Mouse (Mus musculus) cerebellum, postnatal 36 days (tissue): ENCODE data around the gene Ocel1.

Experiments used
- DNase-seq, 2 experiments: peaks; one replicate each; pipeline ENCODE4 v3.0.0; 2021 to 2022; ENCODE audit warnings: mixed read lengths in 2 of 2

Gene Ocel1

DNA sequence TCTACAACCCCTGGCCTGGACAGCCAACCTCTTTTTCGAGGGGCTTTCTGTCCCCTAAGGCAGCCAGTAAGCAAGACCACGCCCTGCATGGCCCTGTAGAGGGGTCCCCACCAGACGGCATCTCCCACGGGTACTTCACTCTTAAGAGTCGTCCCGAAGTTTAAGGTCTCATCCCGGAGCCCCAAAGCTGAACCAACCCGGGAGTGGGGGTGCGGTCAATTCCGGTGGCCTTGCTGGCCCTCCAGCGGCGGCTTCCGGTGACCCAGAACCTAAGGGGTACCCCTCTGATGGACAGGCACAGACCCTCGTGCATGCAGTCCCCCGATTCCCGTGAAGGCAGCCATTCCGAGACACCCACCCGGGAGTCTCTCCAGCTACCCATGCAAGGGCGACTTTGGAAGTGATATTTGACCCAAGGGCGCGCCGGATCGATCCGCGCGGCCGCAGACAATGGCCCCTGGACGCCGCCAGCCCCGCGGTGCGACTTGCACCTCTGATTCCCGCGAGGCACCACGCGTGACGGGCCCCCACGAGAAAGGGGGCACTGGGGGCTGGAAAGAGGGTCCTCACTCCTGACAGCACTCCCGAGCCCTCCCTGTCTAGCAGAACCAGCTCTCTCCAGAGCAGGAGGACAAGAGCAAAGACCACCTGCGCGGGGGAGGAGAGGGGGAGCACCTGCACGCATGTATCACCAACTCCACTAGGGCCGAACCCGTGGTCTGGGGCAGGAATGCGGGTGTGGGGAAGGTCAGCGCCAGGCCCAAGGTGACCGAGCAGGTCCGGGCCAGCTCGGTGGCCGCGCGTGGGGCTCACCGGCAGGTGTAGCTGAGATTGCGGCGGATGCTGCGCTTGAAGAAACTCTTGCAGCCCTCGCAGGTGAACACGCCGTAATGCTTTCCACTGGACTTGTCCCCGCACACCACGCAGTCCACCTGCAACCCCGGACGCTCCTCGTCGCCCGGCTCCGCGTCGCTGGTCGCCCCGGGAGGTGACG, 9.4 kb downstream of the Ocel1 start:
- peak; percentile 32 for DNase-seq

DNA sequence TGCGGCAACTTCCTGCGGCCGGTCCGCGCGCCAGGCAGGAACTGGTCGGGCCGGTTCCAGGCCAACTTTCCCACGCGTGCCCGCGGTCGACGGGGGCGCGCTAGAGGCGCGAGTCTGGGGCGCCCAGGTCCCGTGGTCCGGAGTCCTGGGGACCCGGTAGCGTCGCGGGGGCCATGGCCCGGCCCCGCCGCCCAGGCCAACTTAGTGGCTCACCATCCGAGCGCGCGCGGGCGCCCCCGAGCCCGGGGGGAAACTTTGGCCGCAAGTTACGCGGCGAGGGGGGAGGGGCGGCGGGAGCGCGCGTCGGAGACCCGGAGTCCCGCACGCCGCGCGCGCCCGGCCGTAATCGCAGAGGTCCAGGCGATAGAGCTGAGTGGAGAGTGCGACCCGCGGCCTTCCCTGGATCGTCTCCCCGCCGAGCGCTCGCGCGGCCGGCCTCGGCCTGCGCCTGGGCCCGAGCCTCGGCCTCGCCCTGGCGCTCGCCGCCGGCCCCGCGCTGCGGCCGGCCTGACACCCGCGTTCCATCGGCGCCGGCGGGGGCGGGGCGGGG, 10.4 kb downstream of the Ocel1 start, which contains the start of gene Nr2f6:
Nr2f6 (minus strand) TSS at position 540 of the 550 bp plus-strand sequence.
- DNase-seq = no peak

DNA sequence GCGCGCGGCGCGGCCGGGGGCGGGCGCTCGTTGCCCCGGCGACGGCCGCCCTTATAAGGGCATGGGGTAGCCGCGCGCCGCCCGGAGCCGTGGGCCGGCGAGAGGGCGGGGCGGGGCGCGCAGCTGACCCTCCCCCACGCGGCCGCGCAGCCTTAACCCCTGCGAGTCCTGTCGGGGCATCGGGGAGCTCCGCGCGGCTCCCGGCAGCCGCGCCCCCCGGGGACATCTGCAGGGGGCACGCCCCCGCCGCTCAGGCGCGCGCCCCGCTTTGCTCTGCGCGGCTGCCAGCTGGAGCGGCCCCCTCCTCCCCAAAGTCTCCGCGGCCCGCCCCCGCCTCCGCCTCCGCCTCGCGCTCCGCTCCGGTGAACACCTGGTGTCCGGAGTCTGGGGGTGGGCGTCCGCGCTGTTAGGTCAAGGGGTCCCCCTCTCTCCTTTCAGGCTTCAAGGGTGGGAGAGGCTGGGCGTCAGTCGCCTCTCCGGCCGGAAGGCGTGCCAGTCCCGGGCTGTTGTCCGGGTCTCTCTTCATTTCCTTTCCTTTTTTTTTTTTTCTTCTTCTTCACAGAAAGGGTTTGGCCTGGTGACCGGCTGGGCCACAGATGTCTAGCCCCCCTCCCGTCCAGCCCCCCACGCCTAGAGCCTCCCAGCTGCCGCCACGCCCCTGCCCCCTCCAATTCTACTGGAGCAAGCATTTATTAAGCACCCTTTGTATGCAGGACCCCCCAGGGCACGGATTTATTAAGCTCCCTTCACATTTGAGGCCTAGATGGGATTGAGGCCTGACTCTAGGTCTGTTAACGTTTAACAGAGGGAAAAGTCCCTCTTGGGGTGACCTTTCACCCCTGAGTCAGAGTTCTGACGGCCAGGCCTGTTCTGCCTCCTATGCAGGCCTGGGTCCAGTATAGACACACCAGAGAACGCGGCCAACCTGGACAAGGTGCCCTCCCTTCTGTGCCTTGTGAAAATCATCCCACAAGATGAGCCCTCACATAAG, 11.2 kb downstream of the Ocel1 start:
- DNase-seq = peak; percentile 73 to 84

DNA sequence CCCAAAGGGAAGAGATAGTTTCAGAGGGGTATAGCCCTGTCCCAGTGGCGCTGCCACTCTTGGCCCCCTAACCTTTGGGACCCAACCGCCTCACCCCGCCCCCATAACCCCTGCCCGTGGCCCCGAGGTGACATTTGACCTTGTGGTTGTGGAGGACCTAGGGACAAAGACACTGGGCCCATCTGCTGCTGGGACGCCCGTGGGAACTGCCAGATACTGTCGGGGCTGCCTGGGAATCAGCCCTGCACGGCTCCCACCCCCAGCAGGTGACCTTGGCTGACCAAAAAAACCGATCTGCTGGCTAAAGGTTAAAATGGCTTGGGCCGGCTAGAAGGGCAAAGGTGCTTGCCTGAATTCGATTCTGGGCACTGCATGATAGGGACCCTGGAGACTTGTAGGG, 12.3 kb downstream of the Ocel1 start:
- DNase-seq = no peak

DNA sequence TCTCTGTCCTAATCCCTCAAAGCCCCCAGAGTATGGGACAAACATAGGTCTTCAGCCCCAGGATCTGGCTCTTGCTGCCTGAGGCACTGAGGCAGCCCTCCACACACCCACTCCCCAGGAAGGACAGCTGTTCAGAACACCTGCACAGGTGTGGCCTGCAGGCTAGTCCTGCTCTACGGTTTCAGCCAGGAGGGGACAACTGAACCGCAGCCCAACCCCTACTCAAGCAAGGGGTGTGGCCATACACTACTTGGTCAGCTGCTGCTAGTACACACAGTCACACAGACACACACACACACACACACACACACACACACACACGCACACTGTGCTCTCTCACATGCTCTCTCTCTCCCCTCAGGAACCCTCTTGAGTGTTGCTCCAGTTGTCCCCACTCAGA, 12.8 kb downstream of the Ocel1 start:
- DNase-seq = no peak

DNA sequence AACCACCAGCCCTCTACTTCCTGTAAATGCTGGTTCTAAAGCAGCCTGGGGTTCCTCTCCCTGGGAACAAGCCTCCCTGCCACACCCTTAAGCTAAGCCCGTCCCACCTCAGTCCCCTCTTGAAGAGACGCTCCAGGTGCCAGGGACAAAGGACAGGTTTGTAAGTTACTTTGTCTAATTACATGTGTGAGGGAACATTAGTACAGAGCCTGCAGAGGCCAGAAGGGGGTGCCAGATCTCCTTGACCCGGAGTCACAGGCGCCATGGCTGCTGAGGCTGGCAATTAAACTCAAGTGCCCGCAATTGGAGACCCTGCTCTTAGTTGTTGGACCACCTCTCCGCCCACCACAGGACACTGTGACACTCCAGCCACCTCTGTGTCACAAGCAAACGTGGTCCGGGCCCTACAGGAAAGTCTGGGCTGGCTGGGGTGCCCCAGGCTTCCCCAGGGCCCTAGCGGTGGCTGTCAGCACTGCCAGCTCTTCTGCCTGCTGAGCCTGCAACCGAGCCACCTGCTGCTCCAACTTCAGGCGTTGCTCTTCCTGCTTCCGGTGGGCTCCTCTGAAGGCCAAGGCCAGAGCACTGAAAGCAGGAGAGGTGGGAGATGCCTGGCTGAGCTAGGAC, 14.2 kb downstream of the Ocel1 start:
- DNase-seq = no peak

DNA sequence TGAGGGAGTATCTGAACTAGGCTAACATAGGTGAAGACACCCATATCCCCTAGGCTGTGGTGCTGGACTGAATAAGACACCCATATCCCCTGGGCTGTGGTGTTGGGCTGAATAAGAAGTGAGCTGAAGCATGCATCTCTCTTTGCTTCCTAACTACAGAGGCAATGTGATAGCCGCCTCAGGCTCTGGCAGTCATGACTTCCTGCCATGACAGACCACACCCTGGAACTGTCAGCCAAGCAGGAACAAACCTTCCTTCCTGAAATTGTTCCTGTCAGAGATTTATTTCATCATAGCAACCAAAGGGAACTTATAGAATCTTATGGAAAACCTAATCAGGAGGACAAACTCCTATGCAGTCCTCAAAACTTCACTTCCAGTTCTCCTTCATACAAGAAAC, 17.2 kb downstream of the Ocel1 start:
- no peak for DNase-seq

DNA sequence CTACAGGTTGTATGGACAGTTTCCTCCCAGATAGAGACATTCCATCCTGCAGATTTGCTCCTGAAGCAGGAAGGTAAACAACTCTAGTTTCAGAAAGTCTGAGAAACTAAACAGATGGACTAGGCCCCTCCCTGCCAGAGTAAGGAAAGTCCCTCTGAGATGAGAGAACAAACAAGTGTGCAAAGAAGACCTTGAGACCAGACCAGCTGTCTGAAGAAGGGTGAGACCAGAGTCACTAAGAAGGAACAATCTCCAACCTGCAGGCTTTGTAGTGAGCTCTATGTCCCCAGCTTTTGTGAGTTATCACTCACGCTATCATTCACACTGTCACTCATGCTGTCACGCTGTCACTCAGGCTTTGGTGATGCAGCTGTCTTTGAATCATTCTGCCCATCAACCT, 20.6 kb downstream of the Ocel1 start:
- no peak for DNase-seq

DNA sequence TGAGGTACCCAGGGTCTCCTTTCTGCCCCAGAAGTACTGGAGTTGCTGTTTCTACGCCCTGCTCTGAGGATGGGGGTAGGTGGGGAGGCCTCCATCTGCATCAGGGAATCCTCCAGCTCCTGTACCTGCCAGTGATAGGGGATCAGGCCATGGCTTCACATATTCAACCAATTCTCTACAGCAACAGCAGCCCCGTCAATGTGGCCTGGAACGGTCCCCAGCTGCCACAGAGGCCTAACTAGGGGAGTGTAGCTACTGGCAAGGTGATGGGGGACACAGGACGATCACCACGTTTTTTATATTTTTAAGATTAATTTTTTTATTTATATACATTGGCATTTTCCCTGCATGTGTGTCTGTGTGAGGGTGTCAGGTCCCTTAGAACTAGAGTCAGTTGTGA, 21.3 kb downstream of the Ocel1 start:
- peak in 1 of 2 experiments; percentile 2 for DNase-seq

DNA sequence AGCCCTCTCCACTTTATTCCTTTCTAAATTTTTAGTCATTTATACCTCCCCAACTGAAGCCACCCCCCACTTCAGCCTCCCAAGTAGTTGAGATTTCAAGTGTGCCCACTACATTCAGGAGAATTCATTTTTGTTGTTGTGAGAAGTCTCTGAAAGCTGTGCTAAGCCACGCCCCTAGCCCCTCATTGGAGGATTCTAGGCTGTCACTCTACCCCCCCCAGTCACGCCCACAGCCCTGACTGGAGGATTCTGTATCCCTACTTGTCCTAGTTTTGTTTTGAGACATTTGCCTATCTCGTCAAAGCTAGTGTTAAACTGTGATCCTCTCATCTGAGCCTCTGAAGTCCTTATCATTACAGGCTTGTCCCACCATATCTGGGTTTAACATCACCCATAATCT, 21.8 kb downstream of the Ocel1 start:
- DNase-seq = peak; percentile 2 to 9

DNA sequence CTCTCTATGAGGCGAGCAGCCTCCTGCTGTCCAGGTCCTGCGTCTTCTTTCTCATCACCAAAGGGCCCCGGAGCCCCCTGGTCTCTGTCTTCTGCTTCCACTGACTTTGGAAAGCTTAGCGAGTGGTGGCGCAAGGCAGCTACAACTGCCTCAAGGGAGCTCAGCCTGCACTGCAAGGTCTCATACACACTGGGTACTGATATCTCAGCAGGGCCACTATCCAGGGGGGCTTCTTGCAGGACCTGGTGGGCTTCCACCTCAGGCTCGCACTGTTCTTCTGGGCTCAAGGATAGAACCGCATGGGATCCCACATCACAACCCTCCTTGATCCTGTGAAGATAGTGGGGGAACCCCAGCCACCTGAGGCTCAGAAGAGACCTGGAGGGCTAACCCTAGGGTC, 23.4 kb downstream of the Ocel1 start:
- no peak for DNase-seq

DNA sequence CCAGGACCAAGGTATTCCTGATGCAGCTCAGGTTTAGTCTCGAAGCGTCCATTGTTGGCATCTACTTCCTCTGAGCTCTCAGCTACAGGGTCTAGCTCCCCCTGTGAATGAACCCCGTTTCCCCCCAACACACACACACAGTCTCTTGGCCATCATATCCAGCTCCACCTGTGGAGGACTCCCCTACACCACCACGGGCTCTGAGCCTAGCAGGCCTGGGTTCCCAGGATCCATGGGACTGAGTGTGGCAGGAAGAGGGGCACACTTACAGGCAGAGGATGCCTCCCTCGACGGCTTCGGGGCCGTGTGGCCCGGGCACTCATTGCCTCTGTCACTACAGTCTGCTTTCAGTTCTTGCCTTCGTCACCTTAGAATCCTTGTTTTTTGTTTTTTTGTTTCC, 24.0 kb downstream of the Ocel1 start:
- no peak for DNase-seq

DNA sequence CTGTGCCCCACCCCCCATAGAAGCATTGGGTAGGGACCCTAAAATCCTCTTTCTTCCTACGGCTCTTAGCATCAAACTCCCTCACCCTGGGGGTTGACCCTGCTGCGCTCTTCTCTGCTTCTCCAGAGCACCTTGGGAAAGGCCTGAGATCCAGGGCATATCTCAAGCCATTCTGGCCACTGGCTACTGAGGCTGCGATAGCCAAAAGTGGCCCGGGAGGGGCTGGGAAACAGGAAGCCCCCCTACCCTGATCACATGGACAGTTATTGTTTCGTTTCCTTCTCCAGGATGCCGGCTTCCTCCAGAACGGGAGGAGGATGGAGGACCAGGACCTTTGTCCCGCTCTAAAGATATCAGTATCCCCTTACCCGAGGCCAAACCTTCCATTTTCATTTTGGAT, 24.5 kb downstream of the Ocel1 start, which contains the start of gene Ushbp1:
Ushbp1 (minus strand) TSS at position 174 of the 400 bp plus-strand sequence.
- DNase-seq = no peak

DNA sequence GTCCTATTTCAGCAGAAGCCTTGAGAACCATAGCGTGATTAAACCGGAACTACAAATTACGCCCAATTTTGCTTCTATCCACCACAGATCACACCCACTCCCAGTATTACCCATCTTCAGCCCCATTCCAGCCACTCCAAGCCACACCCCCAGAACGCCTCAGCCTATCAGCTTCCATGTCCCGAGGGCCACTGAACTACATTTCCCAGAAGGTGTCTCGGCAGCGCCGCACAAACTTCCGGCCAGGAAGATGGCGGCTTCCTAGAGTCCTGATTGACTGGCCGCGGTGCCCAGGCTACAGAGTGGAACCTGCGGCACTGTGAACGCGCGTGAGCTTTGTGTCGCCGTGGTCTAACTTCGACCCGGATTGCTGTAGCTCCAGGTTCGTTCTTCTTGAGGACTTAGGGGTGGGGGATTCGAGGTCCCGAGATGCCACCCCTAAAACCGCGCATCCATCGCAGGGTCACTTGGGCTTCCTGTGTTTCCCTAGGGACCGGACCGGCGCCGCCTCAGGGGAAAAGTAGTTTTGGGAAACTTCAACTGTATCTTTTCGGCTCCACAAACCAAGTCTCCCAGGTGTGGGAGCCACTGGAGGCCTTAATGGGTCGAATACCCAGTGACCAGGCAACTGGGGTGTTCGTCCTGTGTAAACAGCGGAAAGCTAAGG, 25.7 kb downstream of the Ocel1 start, which contains the start of gene Babam1:
Babam1 (plus strand) TSS at position 223 of the 667 bp plus-strand sequence.
- peak; percentile 92 for DNase-seq

DNA sequence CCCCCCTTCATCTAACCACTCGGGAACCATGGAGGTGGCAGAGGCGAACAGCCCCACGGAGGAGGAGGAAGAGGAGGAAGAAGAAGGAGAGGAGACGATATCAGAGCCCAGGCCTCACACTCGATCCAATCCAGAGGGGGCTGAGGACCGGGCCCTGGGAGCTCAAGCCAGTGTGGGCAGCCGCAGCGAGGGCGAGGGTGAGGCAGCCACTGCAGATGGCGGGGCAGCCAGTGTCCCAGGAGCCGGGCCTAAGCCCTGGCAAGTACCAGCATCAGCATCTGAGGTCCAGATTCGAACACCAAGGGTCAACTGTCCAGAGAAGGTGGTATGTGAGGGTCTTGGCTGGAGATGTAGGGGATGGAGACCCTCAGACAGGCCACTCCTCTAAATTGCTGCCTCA, 26.6 kb downstream of the Ocel1 start:
- no peak for DNase-seq

DNA sequence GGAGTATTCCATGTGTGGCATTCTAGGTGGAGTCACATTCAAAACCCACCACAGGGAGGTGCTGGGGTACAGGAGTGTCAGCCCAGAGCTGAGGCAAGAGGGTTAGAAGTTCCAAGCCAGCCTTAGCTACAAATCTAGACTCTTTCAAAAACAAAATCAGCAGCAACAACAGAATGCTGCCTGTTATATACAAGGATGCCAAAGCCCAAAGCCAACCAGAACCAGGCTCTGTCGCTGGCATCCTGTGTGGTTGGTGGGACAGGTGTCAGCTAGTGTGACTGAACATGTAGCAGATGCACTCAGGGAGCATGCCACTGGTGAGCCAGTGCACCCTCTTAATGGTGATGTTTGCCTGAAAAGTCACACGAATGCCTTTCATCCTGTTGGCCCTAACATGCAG, 29.7 kb downstream of the Ocel1 start:
- DNase-seq = no peak

DNA sequence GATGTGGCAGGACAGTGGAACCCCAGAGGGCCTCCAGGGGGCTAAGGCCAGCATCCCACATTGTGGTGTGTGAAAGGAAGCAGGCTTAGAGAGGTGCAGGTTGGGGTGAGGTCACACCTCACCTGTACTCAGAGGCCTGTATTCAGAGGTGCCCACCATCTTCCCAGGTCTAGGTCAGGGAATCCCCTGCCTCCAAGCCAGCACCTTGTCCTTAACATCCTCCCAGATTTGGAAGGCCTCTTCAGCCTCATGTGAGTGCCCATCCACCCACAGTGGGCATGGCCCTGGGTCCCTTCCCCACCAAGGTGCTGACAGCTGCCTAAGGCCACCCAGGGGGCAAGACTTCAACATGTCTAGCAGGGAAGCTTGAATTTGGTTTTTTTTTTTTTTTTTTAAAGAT, 30.4 kb downstream of the Ocel1 start:
- DNase-seq = no peak

DNA sequence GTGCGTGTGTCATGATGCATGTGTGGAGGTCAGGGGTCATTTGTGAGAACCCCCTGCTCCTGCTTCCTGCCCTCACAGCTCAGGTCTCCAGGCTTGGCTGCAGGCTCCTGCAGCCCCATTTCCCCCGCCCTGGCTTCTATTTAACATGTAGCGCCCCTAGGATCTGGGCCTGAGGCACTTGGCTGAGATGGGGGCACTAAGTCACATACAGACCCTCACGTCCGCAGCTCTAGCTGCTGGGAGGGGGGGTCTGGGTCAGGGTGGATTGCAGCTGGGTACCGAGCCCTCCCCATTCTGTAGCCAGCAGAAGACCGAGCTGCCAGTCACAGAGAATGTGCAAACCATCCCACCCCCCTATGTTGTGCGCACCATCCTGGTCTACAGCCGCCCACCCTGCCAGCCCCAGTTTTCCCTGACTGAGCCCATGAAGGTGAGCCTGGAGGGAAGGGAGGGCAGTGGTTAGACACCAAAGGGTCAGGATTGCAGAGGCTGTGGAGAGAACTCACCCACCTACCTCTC, 31.4 kb downstream of the Ocel1 start:
- no peak for DNase-seq

DNA sequence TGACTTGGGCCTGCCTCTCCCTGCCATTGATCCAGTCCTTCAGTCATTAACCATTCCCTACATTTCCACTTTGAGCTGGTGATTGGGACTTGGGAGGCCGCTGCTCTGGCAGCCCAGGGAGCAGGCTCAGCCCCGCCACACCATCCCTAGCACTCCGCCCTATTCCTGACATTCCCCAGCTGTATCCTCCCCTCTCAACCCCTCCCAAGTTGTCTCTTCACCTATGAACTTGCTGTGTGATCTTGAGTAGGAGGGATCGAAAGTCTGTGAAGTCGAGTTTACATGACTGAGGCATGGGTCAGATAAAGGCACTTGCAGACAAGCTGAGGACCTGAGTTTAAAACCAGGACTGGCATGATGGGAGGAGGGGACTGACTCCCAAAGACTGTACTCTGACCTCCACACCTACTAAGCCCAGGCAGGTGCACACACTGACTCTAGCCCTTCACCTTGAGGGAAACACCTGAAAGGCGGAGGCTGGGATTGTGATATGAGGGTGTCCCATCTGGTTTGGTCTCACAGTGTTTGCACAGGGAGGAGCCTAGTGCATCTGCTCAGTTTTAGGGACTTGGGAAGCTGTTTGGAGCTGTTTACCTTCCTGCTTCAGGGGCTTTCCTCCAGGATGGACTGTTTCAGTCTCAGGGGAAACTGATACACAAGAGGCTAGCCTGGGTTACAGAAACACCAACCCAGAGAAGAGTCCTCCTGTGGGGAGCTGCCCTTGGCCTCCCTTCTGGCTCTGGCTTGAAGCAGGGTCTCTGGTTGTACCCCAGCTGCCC, 32.2 kb downstream of the Ocel1 start:
- no peak for DNase-seq

DNA sequence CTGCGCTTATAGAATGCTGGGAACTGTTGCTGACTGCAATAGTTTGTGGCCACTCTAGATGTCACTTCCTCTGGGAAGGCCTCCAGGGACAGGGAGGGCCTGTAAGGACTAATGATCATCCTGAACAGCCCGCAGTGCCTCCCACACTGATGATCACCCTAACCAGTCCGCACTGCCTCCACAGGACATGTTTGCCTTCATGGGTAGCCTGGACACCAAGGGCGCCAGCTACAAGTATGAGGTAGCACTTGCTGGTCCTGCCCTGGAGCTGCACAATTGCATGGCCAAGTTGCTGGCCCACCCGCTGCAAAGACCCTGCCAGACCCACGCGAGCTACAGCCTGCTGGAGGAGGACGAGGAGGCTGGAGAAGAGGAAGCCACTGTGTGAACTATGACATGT, 32.9 kb downstream of the Ocel1 start:
- DNase-seq = no peak

DNA sequence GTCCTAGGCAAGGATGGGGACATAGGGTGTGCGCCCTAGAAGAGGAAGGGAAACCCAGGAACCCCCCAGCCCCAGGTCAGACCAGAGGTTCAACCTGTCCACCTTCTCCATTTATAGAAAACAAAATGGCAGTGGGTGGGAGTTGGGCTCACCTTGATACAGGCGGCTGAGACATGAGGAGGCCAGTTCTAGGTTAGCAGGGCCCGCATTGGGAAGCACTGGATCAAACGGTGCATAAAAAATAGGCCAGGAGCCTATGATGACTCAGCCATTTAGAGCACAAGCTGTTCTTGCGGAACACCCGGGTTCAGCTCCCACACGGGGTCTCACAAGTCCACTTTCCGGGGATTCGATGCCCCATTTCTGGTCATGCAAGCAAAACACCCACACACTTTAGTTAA, 33.9 kb downstream of the Ocel1 start:
- DNase-seq = no peak
